Mouse (Mus musculus) layer of hippocampus, postnatal 36 days (tissue): ENCODE data around the gene Abhd14b. TPM values are rescaled to one million over a fixed set of nuclear protein-coding genes. Genes with fewer than 3 reads are reported as not detected.

Experiments
- DNase-seq, 2 experiments: peaks; one replicate each; pipeline ENCODE4 v3.0.0; 2022
- total RNA-seq, 2 experiments: library from RNA; stranded (reverse); gene quantifications; 2 replicates each; pipeline ENCODE4 v1.2.3; 2021

The Abhd14b gene
- total RNA-seq, 2 experiments from 2014 or later, result 11.3 to 11.9 TPM

DNA sequence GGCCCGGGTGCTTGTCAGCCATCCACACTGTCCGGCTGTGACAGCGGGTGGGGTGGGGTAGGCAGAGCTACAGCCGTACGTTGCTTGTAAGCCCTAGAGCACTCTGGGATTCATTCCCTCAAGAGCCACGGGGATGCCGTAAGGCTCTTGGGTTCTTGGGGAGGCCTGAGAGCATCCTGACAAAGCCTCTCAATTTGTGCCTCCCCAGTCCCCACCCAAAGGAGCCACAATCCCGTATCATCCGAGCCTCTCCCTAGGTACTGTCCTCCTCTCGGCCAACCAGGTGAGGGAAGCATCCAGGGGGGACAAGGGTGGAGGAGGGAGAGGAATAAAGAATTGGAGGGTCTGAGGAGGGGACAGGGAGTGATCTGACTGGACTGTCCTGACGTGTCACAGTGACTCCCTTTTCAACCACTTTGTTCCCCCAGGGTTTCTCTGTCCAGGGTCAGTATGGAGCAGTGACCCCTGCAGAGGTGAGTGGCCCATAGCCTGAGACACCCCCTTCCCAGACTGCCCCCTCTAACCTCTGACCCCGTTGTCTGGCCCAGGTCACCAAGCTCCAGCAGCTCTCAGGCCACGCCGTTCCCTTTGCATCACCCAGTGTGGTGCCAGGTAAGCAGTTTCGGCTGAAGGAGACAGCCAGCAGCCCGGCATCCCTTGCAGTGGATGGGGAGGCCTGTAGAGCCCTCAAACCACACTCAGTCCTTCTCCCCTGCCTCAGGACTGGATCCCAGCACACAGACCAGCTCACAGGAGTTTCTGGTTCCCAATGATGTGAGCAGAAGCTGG, 14.6 kb downstream of the Abhd14b start:
- DNase-seq, result no peak

DNA sequence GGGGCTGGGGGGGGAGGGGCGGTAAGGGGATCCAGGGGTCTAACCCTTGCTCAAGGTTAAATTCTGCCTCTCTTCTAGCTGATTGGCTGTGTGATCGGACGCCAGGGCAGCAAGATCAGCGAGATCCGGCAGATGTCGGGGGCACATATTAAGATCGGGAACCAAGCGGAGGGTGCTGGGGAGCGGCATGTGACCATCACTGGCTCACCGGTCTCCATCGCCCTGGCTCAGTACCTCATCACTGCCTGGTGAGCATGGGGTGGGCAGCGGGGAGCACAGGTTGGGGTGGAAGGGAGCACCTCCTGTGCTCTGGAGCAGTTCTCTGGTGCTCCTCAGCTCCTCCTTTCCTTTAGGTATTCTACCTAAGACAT, 15.2 kb downstream of the Abhd14b start:
- no peak for DNase-seq

DNA sequence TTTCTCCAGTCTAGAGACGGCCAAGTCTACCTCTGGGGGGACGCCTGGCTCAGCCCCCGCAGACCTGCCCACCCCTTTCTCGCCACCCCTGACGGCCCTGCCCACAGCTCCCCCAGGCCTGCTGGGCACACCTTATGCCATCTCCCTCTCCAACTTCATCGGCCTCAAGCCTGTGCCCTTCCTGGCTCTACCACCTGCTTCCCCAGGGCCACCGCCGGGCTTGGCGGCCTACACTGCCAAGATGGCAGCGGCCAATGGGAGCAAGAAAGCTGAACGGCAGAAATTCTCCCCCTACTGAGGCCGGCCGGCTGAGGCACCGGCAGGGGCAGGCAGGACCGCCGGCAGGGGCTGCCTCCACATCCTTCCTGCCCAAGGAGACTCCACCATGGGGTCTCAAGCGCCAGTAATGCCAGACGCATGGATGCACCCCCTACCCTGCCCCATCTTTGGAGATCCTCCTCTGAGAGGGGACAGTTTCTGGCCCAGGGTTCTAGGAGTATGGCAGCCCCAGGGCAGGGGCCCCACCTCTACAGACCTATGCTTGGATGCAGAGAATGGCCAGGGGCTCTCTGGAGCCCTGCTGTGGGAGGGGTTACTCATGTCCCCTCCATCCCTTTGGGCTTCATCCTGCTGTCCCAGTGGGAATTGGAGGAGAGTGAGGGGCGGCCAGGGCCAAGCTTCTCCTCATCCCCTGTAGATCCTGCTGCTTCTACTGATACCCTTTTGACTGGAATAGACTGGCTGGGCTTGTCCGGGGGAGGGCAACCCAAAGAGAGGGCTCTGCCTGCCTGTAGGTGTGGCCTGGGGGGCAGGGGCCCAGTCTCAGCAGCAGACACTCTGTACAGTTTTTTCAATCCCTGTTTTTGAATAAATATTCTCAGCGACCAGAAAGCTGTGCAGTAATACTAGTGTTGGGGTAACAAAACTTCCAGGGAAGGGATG, 16.1 kb downstream of the Abhd14b start:
- DNase-seq, result no peak

DNA sequence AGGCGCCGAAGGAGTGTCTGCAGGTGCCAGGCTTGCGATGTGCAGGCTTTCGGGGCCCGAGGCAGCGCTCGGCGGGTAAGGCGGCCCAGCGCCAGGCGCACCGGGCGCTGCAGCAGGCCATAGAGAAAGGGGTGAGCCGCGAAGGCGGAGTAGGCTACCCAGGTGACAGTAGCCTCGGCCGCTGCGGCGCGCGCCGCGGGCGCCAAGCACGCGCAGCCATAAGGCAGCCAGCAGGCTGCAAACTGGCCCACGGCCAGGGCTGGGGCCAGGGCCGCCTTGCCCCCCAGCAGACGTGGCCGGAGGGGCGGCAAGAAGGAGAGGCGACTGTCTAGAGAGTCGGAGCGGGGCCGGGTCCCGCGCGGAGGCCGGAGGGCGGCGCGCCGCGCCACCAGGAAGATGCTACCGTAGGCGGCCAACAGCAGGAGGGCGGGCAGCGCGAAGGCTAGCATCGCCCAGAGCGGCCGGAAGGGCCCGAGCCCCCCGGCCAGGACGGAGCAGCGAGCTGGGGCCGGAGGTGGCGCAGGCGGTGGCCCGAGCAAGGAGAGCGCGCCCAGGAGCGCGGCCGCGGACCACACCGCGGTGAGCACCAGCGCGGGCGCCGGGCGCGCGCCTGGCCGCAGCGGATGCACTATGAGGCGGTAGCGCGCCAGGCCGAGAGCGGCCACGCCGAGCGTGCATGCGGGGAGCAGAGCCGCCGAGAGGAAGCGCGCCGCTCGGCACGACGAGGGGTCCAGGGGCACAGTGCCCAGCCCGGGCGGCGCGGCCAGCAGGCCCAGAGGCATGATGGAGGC, 17.7 kb downstream of the Abhd14b start:
- DNase-seq, result peak; percentile 73 to 80

DNA sequence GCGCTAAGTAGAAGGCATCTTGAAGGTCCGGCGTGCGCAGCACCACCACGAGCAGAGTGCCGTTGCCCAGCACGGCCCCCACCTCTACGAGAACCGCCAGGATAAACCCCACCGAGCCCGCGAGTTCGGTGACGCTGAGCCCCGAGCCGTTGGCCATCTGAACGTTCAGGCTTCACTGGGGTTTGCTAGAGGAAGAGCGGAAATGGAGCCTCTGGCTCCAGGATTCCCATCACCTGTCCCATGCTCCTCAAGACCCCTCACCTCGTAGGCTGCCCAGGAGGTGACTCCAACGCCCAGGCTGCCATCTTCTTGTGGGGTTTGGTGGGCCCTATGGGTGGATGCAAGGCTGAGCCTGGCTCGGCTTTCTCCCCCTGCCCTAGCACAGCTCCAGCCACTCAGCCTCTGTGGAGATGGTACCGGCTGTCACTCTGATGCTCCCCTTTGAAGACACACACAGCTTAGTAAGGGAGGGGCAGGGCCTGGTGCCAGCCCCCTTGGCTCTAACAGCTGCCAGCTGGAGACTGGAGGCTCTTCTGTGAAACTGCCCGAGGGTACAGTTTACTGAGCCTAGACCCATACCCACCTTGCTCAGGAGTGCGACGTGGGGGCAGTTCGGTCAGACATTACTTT, 18.4 kb downstream of the Abhd14b start, which contains the start of gene Gpr62:
Gpr62 (minus strand) TSS at position 368 of the 630 bp plus-strand sequence.
- peak; percentile 67 to 69 for DNase-seq

GRCm38 (mm10) chr9:106466721-106467120, 19.5 kb downstream of the Abhd14b start:
- no peak for DNase-seq

DNA sequence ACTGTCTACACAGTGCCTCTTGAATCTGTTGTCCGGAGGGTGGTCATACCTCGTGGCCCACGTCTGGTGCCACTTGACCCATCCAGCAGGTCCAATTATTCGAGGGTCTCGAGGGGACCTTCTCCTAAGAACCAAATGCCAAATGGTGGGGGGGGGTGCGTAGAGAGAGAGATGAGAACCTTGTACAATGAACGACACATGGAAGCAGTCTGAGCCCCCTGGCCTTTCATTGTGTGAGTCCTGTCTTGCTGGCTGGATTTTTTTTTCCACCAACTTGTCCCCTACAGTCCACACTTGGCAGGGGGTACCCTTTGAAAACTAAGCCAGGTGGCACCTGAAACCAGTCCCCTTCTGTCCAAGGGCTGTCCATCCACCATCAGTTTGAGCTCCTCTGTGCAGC, 20.5 kb downstream of the Abhd14b start:
- no peak for DNase-seq

DNA sequence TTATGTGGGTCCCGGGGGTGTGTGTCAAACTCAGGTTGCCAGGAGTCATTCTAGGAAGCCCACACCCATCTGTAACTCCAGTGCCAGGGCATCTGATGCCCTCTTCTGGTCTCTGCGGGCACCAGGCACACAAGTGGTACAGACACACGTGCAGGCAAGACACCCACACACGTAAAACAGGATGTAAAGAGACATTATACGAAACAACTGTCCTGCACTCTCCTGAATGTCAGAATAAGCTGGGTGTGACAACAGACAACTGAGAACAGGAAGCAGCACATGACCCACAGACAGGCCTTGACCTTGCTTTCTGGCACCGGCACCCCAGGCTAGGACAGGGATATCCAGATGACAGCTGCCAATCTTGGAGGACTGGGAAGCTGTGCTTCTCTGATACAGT, 22.1 kb downstream of the Abhd14b start:
- DNase-seq, result peak in 1 of 2 experiments; percentile 1

DNA sequence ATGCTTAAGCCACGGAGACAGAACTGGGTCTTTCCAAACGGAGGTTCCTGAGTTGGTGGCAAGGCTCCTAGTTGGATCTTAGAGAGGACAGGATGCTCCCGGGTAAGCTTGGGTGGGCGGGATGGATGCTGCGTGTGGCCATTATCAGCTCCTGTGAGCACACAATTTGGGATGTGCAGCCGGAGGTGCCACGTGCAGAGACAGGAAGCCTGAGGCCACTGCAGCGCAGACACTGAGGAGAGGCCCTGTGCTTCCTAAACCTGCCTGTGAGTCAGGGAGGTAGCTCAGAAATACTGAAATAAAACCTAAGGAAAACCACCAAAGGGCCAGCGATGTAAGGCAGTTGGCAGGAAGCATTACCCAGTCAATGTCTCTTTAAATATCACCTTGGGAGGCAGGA, 22.5 kb downstream of the Abhd14b start:
- DNase-seq, result no peak

GRCm38 (mm10) chr9:106470991-106471750, 23.9 kb downstream of the Abhd14b start:
- peak; percentile 0 to 1 for DNase-seq

- DNase-seq, result peak in 1 of 2 experiments; percentile 20
These were observed 24.6 kb downstream of the Abhd14b start for GRCm38 (mm10) chr9:106471892-106472291.

- peak in 1 of 2 experiments; percentile 3 for DNase-seq
These were observed 25.1 kb downstream of the Abhd14b start for GRCm38 (mm10) chr9:106472321-106472720.

DNA sequence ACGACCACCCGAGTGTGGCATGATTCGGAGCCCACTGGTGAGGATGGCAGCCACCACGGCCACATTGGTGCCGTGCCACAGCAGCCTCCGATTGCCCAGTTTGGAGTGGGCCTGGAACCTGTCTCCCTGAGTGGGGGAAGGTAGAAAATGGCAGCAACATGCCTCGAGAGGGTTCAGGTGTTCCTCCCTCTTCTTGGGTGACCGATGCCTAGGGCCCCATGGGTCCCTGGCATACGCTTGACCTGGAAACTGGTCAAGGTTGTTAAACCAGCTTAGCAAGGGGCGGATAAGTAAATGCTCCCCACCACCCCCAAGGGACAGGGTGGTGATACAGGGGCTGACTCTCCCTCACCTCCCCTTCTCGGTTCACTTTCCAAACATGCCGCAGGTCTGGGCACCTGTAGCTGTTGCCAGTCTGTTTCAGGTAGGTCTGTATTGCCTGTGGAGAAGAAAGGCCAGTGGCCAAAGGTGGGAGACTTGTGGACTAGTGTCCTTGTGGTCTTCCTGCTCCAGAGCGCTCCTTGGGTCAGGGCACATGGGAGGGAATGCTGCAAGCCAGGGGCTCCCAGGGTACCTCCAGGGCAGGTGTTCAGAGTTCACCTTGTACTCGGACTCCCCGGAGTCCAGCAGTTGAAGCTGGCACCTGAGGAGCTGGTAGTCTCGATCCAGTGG, 26.0 kb downstream of the Abhd14b start:
- DNase-seq, result peak in 1 of 2 experiments; percentile 5

DNA sequence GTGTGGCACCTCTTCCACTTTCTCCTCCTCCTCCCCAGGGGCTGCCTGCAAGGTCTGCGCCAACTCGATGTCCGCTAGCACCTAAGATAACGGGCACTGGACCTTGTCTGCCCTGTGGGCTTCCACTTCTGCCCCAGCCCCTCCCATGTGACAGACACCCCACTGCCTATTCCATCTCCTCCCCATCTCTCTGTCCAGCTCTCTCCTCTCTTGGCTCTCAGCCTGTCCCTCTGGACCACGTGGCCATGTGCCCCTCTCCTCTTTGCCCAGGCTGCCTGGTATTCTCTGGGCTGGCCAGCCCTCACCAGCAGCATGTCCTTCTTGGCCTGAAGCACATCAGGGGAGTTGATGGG, 26.5 kb downstream of the Abhd14b start:
- DNase-seq, result peak in 1 of 2 experiments; percentile 2

GRCm38 (mm10) chr9:106474456-106474855, 27.2 kb downstream of the Abhd14b start:
- DNase-seq, result peak in 1 of 2 experiments; percentile 53

- DNase-seq, result peak in 1 of 2 experiments; percentile 4
These were observed 27.8 kb downstream of the Abhd14b start for GRCm38 (mm10) chr9:106475046-106475445.

GRCm38 (mm10) chr9:106475663-106476001, 28.4 kb downstream of the Abhd14b start, which contains the start of gene Rrp9:
Gene Rrp9, plus strand, starts transcription at chr9:106475963.
- no peak for DNase-seq

- DNase-seq, result no peak
These were observed 29.0 kb downstream of the Abhd14b start for GRCm38 (mm10) chr9:106476002-106476923.

- DNase-seq, result peak; percentile 100
These were observed 29.7 kb downstream of the Abhd14b start, which contains the start of gene Parp3 for GRCm38 (mm10) chr9:106476924-106477484. Gene Parp3, minus strand, starts transcription at chr9:106476949.
